In genomic region chr7:69738998-69739397, GRCm38 (mm10) we compare ENCODE assay signal across 26 mouse cellular contexts.
"Had no signal": no experiment of that assay in that cellular context is flagged by ENCODE, and none has a peak within 500 bp of the region (broad histone marks: within the 10 kb centered on the region; RNA-seq: fewer than 3 reads in every experiment).

No protein-coding gene starts in this region.

- H3K27ac ChIP-seq: kidney, embryonic 15.5 days; layer of hippocampus, adult 2 months; limb, embryonic 10.5 days; limb, embryonic 13.5 days; liver, embryonic 12.5 days; liver, embryonic 15.5 days; lung, embryonic 15.5 days; midbrain, embryonic 12.5 days; midbrain, embryonic 15.5 days; neural tube, embryonic 13.5 days; stomach, embryonic 15.5 days had no signal

- H3K27me3 ChIP-seq: kidney, embryonic 15.5 days; limb, embryonic 13.5 days; liver, embryonic 12.5 days; liver, embryonic 15.5 days; lung, embryonic 15.5 days; midbrain, embryonic 12.5 days; midbrain, embryonic 15.5 days; neural tube, embryonic 13.5 days; stomach, embryonic 15.5 days had no signal

- H3K9ac ChIP-seq: kidney, embryonic 15.5 days; limb, embryonic 13.5 days; liver, embryonic 12.5 days; liver, embryonic 15.5 days; lung, embryonic 15.5 days; midbrain, embryonic 12.5 days; midbrain, embryonic 15.5 days; neural tube, embryonic 13.5 days; stomach, embryonic 15.5 days had no signal

- H3K9me3 ChIP-seq: kidney, embryonic 15.5 days; limb, embryonic 10.5 days; limb, embryonic 13.5 days; liver, embryonic 12.5 days; liver, embryonic 15.5 days; lung, embryonic 15.5 days; midbrain, embryonic 12.5 days; midbrain, embryonic 15.5 days; neural tube, embryonic 13.5 days; stomach, embryonic 15.5 days had no signal

- H3K4me2 ChIP-seq: kidney, embryonic 15.5 days; limb, embryonic 13.5 days; liver, embryonic 12.5 days; liver, embryonic 15.5 days; lung, embryonic 15.5 days; midbrain, embryonic 12.5 days; midbrain, embryonic 15.5 days; neural tube, embryonic 13.5 days; stomach, embryonic 15.5 days had no signal

- H3K4me3 ChIP-seq: kidney, embryonic 15.5 days; layer of hippocampus, adult 2 months; limb, embryonic 10.5 days; limb, embryonic 13.5 days; liver, embryonic 12.5 days; liver, embryonic 15.5 days; lung, embryonic 15.5 days; midbrain, embryonic 12.5 days; midbrain, embryonic 15.5 days; myocyte; neural tube, embryonic 13.5 days; stomach, embryonic 15.5 days had no signal

- ATAC-seq: liver, embryonic 12.5 days; midbrain, embryonic 15.5 days had no signal

- H3K4me1 ChIP-seq: liver, embryonic 12.5 days; liver, embryonic 15.5 days; lung, embryonic 15.5 days; midbrain, embryonic 12.5 days; midbrain, embryonic 15.5 days; neural tube, embryonic 13.5 days; stomach, embryonic 15.5 days had no signal

- DNase-seq: kidney, adult 11 months; kidney, adult 8-10 months; kidney, postnatal 14 days; kidney, postnatal 4 days; layer of hippocampus, adult 9-11 months; layer of hippocampus, postnatal 36 days; liver; lung, adult 18-20 months; lung, postnatal 14 days; lung, postnatal 4 days; right cerebral cortex, adult 18-20 months; right cerebral cortex, postnatal 25 days; spleen, adult 18-20 months; thymus, postnatal 25 days had no signal

- H3K36me3 ChIP-seq: kidney, embryonic 15.5 days; limb, embryonic 10.5 days; limb, embryonic 13.5 days; liver, embryonic 12.5 days; liver, embryonic 15.5 days; lung, embryonic 15.5 days; midbrain, embryonic 12.5 days; midbrain, embryonic 15.5 days; neural tube, embryonic 13.5 days; stomach, embryonic 15.5 days had no signal
